Mouse (Mus musculus): ENCODE results near the gene Rhox1.
"Not testable (repeated sequence)": the region's sequence is repeated elsewhere in the genome, so short reads cannot be mapped to it uniquely, and the experiment has no call there.

The Rhox1 gene

DNA sequence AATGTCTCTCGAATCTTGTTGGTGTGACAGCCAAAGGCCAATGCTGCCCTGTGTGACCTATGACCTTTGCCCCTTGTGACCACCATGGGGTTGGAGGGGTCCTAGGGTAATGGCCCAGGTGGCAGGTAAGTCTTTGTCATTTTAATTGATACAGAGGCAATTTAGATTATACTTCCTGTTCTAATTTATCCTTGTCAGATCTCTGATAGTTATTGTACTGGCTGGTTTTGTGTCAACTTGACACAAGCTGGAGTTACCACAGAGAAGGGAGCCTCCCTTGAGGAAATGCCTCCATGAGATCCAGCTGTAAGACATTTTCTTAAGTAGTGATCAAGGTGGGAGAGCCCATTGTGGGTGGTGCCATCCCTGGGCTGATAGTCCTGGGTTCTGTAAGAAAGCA is at the start of gene Rhox1:
TSS of gene Rhox1 (minus strand) at position 101 of the 400 bp plus-strand sequence.
- not testable (repeated sequence) for DNase-seq (ENCODE audit: low read depth, low spot score)

DNA sequence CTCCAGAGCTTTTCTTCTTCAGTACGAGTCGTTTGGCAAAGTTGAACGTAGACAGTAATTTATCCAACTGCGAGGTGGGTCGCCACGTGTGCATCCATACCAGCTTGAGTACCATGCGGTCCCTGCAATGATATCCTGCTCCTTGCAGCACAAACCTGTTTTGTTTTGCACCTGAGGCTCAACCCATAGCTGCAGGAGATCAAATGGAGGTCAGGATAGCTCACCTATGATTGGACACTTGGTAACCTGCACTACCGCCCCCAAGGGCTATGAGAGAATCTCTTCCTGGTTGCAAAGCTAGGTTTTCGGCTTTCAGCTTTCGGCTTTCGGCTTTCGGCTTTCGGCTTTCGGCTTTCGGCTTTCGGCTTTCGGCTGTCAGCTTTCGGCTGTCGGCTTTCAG is 43.0 kb upstream of the Rhox1 start, which contains the start of gene Rhox4a:
TSS of gene Rhox4a (plus strand) at position 301 of the 400 bp plus-strand sequence.
- not testable (repeated sequence) for DNase-seq (ENCODE audit: low read depth, low spot score)

GRCm38 (mm10) chrX:37249619-37250018 is 27.6 kb upstream of the Rhox1 start, which contains the start of gene Rhox3a:
TSS of gene Rhox3a (plus strand) at chrX:37249919.
- DNase-seq (ENCODE audit: low read depth, low spot score) = not testable (repeated sequence)

DNA sequence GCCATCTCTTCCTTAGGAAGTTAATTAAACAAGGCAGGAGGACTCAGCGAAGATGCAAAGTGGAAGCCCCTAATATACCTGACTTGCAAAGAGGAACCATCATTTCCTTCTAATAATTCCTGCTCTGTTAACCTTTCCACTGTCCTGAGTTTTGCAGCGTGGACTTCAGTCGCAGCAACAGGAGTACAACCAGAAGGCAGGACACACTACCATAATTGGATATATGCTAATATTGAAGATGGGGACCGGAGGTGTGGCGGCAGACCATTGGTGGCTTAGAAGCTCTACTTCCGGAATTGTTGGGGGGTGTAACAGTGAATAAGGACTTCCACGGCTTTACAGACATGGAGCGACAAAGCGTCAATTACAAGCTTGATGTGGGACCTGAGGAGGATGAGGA is 22.6 kb upstream of the Rhox1 start, which contains the start of gene Rhox2a:
TSS of gene Rhox2a (plus strand) at position 301 of the 400 bp plus-strand sequence.
- not testable (repeated sequence) for DNase-seq (ENCODE audit: low read depth, low spot score)

DNA sequence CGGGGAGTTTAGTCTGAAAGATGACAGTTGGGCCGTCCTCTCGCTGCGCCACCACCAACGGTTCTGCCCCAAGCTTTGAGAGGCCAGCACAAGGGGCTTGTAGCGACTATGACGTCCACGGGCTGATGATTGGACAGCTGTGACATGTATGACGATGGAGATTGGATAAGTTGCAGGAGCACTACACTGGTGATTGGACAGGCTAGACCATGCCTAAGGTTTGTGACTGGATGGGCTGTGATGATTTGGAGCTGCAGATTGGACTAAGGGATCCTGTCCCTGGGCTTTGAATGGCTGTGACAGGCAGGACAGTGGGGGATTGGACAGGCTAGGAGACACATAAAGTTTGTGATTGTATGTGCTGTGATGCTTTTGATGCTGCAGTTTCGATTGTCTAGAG is 11.1 kb downstream of the Rhox1 start, which contains the start of gene Gm9:
TSS of gene Gm9 (minus strand) at position 101 of the 400 bp plus-strand sequence.
- DNase-seq (ENCODE audit: low read depth, low spot score) = no peak

- DNase-seq (ENCODE audit: low read depth, low spot score) = no peak
These were observed 23.4 kb downstream of the Rhox1 start for GRCm38 (mm10) chrX:37198676-37199075.

GRCm38 (mm10) chrX:37191744-37192379 is 30.2 kb downstream of the Rhox1 start:
- DNase-seq (ENCODE audit: low read depth, low spot score) = no peak

DNA sequence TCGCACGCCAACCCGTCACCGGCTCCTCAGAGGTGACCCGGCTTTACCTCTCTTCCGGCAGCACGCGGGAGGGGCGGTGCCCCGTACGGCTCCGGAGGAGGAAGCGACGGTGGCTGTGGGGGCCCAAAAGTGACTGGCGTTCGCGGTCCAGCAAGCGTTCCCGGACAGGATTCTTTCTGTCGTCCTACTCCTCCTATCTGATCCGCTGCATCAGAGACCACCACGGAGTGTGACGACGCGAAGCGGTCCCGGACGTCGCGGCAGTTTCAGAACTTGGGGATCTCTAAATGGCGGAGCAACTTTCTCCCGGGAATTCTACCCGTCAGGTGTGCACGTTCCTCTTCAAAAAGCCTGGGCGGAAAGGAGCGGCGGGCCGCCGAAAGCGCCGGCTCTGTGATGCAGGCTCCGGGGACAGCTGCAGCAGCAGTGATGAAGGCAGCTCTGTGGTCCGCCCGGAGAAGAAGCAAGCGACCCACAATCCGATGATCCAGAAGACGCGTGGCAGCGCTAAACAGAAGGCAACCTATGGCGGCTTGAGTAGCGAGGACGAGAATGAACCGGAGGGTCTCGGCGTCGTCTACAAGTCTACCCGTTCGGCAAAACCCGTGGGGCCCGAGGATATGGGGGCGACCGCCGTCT is 30.8 kb downstream of the Rhox1 start, which contains the start of the genes Ndufa1 and Rnf113a1:
TSS of gene Ndufa1 (minus strand) at position 59 of the 639 bp plus-strand sequence.
TSS of gene Rnf113a1 (plus strand) at position 141 of the 639 bp plus-strand sequence.
- DNase-seq (ENCODE audit: low read depth, low spot score) = peak; percentile 57

- DNase-seq (ENCODE audit: low read depth, low spot score) = no peak
These were observed 31.3 kb downstream of the Rhox1 start for GRCm38 (mm10) chrX:37190755-37191104.

DNA sequence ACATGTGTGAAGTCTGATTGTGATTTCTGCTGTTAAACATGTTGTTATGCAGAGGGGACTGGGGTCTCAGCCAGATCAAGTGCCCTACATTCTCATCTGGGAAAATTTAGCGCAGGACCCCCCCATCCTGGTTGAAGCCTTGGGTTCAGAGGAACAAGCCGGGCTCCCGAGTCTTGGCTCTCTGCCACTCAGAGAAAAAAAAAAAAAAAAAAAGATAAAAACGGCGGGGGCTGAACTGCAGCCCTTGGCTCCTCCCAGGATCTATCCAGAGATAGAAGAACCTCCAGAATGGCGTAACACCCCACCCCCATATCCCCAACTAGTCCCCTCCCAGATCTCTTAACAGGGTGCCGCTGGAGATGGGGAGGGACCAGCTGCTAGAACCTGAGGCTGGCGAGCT is 37.7 kb downstream of the Rhox1 start:
- not testable (repeated sequence) for DNase-seq (ENCODE audit: low read depth, low spot score)

DNA sequence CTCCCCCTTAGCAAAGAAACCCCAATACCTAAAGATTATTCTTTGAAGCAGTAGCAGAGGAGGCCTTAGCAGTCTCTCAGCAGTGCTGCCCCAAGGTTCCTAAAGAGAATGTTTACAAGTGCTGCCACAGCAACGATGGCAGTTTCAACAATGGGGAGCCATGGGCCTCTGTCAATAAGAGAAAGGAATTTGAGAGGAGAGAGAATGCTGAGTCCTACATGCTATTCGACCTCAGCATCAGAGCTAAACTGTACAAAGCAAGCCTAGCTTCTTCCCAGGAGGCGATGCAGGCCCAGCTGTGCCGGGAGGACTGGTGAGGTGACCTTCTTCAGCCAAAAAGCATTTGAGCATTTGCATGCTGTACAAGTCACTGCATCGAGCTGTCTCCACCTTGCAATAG is 53.3 kb downstream of the Rhox1 start, which contains the start of gene Akap14:
TSS of gene Akap14 (minus strand) at position 101 of the 400 bp plus-strand sequence.
- DNase-seq (ENCODE audit: low read depth, low spot score) = no peak

DNA sequence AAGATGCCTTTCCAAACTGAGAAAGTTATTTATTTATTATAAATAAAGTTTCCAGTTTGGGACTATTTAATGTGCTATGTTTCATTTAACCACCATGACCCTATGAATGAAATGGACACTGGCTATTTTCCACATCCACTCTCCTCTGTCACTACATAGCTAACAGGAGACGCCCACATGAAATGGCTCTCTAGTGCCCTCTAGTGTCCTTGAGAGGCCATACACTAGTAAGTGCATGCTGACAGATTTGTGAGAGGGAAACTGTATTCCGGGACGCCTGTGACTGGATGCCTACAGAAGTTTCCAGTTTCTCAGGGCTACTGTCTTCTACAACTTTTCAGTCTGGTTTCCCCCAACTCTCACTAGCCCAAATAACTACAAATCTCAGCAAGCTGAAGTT is 55.0 kb downstream of the Rhox1 start:
- DNase-seq (ENCODE audit: low read depth, low spot score) = no peak

Measured in brain, embryonic 18.5 days (tissue).